Mouse (Mus musculus) C2C12 (cell line): ENCODE measurements around the gene Hist1h2ab. TPM values are rescaled to one million over a fixed set of nuclear protein-coding genes. Genes with fewer than 3 reads are reported as not detected.

ENCODE experiments used
- H3K27me3 ChIP-seq: one replicate; pipeline ENCODE4 v1.6.1; 2011; ENCODE audit not compliant: control insufficient read depth, insufficient read depth, insufficient read length
- H3K36me3 ChIP-seq: one replicate; pipeline ENCODE4 v1.6.1; 2011; ENCODE audit not compliant: control insufficient read depth, insufficient read depth
- H3K4me3 ChIP-seq: one replicate; pipeline ENCODE4 v1.5.1; 2011; ENCODE audit warnings: mild to moderate bottlenecking, control low read depth; ENCODE audit not compliant: poor library complexity, insufficient read depth, severe bottlenecking
- H3K79me2 ChIP-seq: one replicate; pipeline ENCODE4 v1.6.1; 2011; ENCODE audit not compliant: control insufficient read depth, insufficient read depth
- H3K79me3 ChIP-seq: one replicate; pipeline ENCODE4 v1.6.1; 2011; ENCODE audit warnings: low read depth, control low read depth
- H3ac ChIP-seq: one replicate; pipeline ENCODE3; 2011; ENCODE audit warnings: low read depth; ENCODE audit not compliant: control insufficient read depth, insufficient read length
- CEBPB ChIP-seq: IDR thresholded peaks from one replicate; pipeline ENCODE4 v1.6.1; 2011; ENCODE audit warnings: low read depth, mild to moderate bottlenecking, control low read depth, moderate library complexity
- CTCF ChIP-seq: IDR thresholded peaks from one replicate; pipeline ENCODE4 v1.5.1; 2011; ENCODE audit not compliant: control insufficient read depth, insufficient read depth, insufficient read length
- FOSL1 ChIP-seq: IDR thresholded peaks from one replicate; pipeline ENCODE4 v1.8.0; 2011; ENCODE audit warnings: mild to moderate bottlenecking, low read length; ENCODE audit not compliant: poor library complexity, insufficient read depth, severe bottlenecking
- MAX ChIP-seq: IDR thresholded peaks from one replicate; pipeline ENCODE4 v1.6.1; 2011; ENCODE audit warnings: mild to moderate bottlenecking, control low read depth
- MYOD1 ChIP-seq: IDR thresholded peaks from one replicate; pipeline ENCODE4 v1.6.1; 2011; ENCODE audit warnings: low read depth; ENCODE audit not compliant: control insufficient read depth, insufficient read length
- MYOG ChIP-seq: IDR thresholded peaks from one replicate; pipeline ENCODE4 v1.6.1; 2011; ENCODE audit not compliant: control insufficient read depth, insufficient read length; ENCODE audit errors: extremely low read depth
- USF1 ChIP-seq: IDR thresholded peaks from one replicate; pipeline ENCODE4 v1.6.1; 2011; ENCODE audit warnings: low read depth, mild to moderate bottlenecking, control low read depth, moderate library complexity
- polyA plus RNA-seq: library from polyadenylated mRNA; unstranded; fragments of >200 nt; fragmentation: generic; extraction: Trizol; gene quantifications from one replicate; pipeline ENCODE4 v1.2.1, GENCODE M21; 2012; ENCODE audit warnings: missing spikeins

Gene Hist1h2ab
- polyA plus RNA-seq, 1 experiment, result 9.3 TPM

DNA sequence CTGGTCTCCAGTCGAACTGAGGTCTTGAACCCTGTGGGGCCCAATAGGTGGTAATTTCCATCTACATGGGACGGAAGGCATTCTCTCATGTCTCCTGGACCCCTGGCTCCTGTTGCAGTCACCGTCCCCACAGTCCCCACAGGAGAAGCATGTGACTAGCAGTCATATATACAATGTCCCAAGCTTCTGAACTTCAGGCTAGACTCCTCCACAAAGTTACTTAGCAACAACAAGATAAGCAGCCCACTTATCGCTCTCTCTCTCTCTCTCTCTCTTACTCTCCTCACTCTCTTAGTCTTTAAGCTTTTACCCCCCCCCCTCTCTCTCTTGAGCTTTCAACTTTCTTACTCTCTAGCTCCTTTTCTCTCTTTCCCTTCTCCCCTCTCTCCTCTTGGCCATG, 26.7 kb upstream of the Hist1h2ab start:
- no peak overlapping the region for H3K4me3 ChIP-seq

DNA sequence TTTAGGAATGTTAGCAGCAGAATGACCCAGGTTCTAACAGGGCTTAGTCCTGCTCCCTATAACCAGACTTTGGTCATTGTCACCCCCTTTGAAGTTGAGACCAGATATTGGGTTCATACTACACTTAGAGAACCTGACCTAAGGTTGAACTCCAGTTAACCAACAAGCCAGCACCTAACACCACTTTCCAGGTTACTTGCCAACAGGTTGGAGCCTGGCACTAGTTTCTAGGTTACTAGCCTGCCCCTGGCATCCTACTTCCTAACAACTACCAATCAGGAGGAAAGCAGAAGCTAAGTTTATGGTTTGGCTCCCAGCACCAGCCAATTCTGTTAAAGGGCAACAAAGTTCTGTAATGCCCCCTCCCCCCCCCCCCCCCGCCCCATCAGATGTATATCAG, 25.7 kb upstream of the Hist1h2ab start:
- Histone ChIP-seq H3K79me2 (no peaks in the 10 kb centered on the region), H3ac (no peak overlapping the region), H3K27me3 (no peaks in the 10 kb centered on the region), H3K79me3 (no peaks in the 10 kb centered on the region), H3K36me3 (no peaks in the 10 kb centered on the region), H3K4me3 (no peak overlapping the region)
- TF ChIP-seq MYOG (no peak), MYOD1 (no peak), FOSL1 (no peak), CEBPB (no peak), CTCF (no peak), USF1 (no peak), MAX (no peak)

More for the DNA sequence above, 26.7 kb upstream of the Hist1h2ab start:
- Histone ChIP-seq H3K79me3 (no peaks in the 10 kb centered on the region), H3K79me2 (no peaks in the 10 kb centered on the region), H3K27me3 (no peaks in the 10 kb centered on the region), H3ac (no peak overlapping the region), H3K36me3 (no peaks in the 10 kb centered on the region)
- TF ChIP-seq MYOD1 (no peak), CEBPB (no peak), CTCF (no peak), MAX (no peak), USF1 (no peak), MYOG (no peak), FOSL1 (no peak)

GRCm38 (mm10) chr13:23728472-23729191, 22.3 kb upstream of the Hist1h2ab start:
- Histone ChIP-seq H3K36me3 (no peaks in the 10 kb centered on the region), H3K4me3 (no peak overlapping the region), H3K79me3 (no peaks in the 10 kb centered on the region), H3ac (no peak overlapping the region), H3K79me2 (no peaks in the 10 kb centered on the region), H3K27me3 (no peaks in the 10 kb centered on the region)
- TF ChIP-seq CTCF, result no peak
- no peak for TF ChIP-seq MYOD1
- TF ChIP-seq MAX, result no peak
- no peak for TF ChIP-seq CEBPB
- TF ChIP-seq USF1, result no peak
- no peak for TF ChIP-seq MYOG
- TF ChIP-seq FOSL1, result no peak

DNA sequence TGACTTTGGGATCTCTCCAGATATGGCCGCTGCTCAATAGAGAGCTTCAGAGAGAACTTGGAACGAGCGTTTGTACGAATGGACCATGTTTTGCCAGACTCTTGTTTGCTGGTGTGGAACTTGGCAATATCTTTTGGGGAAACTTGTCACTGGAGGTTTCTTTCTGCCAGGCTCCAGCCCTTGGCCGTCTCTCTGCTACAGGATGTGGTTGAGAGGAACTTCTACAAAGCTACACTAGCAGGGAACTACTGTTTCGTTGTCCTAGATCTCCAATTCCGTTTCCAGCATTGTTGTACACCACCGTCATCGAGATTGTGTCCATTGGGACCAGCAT, 21.8 kb upstream of the Hist1h2ab start:
- no peak overlapping the region for H3K4me3 ChIP-seq
- no peaks in the 10 kb centered on the region for H3K27me3 ChIP-seq
- H3K79me2 ChIP-seq, result no peaks in the 10 kb centered on the region
- no peaks in the 10 kb centered on the region for H3K36me3 ChIP-seq
- H3ac ChIP-seq, result no peak overlapping the region
- TF ChIP-seq CTCF, result no peak
- TF ChIP-seq CEBPB, result no peak
- no peak for TF ChIP-seq MYOG
- no peak for TF ChIP-seq USF1
- TF ChIP-seq MAX, result no peak
- no peak for TF ChIP-seq FOSL1
- H3K79me3 ChIP-seq, result no peaks in the 10 kb centered on the region

DNA sequence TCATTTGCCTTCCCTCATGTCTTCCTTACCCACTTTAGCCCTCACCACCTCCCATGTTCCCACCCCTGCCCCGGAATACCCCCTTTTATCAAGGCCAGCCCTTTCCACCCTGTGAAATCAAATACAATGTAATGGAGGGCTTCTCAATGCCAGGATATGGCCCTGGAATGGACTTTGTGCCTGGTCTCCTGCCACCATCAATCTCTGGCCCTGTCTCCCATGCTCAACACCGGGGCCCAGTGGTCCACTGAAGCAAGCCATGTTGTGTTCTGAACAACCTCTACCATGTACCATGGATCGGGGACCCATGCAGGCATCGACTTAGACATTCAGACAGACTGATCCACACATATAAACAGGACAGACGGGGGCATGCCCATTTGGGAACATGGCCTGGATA, 21.2 kb upstream of the Hist1h2ab start:
- Histone ChIP-seq H3K79me2 (no peaks in the 10 kb centered on the region), H3K79me3 (no peaks in the 10 kb centered on the region), H3K4me3 (no peak overlapping the region), H3K36me3 (no peaks in the 10 kb centered on the region), H3ac (no peak overlapping the region), H3K27me3 (no peaks in the 10 kb centered on the region)
- TF ChIP-seq MYOG, result no peak
- TF ChIP-seq CTCF, result no peak
- no peak for TF ChIP-seq FOSL1
- no peak for TF ChIP-seq CEBPB

- Histone ChIP-seq H3K4me3 (no peak overlapping the region), H3K36me3 (no peaks in the 10 kb centered on the region), H3ac (no peak overlapping the region), H3K27me3 (no peaks in the 10 kb centered on the region), H3K79me3 (no peaks in the 10 kb centered on the region), H3K79me2 (no peaks in the 10 kb centered on the region)
- TF ChIP-seq FOSL1, result no peak
- no peak for TF ChIP-seq MAX
- no peak for TF ChIP-seq USF1
- no peak for TF ChIP-seq CTCF
- TF ChIP-seq MYOD1, result no peak
- no peak for TF ChIP-seq CEBPB
- TF ChIP-seq MYOG, result no peak
Measured at GRCm38 (mm10) chr13:23730479-23730878, 20.4 kb upstream of the Hist1h2ab start.
